Mouse (Mus musculus): Measurements from ENCODE around the gene Tmed10.

- TF ChIP-seq CTCF (IDR thresholded peaks at IDR 0.05; ENCODE audit: insufficient read depth, low read depth, low read length) (no peak), POLR2A (IDR thresholded peaks at IDR 0.05; ENCODE audit: insufficient read depth, low read depth, low read length) (no peak)
These were observed 82.4 kb downstream of the Tmed10 start for GRCm38 (mm10) chr12:85292288-85292687.

Measured in olfactory bulb, adult 2 months (tissue).